Mouse (Mus musculus): ENCODE results near the gene Ssu2.

DNA sequence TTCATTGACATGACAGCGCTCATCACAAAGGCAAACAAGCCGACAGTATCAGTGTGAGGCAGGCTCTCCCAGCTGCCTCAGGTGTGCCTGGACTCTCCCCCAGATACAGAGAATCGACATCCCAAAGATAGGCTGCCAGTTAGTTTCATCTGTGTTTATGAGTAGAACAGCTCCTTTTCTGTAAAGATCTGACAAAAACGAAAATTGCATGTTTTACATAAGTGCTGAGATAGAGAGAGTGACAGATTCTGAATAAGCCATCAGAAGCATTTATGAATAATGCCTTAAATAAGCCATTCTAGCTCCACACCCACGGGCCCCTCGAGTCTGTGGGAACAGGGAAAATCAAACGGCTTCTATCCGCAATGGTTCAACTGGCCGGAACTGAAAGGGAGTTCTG lies 31.5 kb upstream of the Ssu2 start:
- TF ChIP-seq POLR2A (IDR thresholded peaks at IDR 0.05; ENCODE audit: low read depth, low read length), result no peak
- no peak for TF ChIP-seq EP300 (IDR thresholded peaks at IDR 0.05; ENCODE audit: low read length)
- TF ChIP-seq ZC3H11A (IDR thresholded peaks at IDR 0.05; ENCODE audit: low read depth, low read length), result no peak
- TF ChIP-seq SMC3 (IDR thresholded peaks at IDR 0.05; ENCODE audit: low read depth, low read length), result no peak
- TF ChIP-seq E2F4 (IDR thresholded peaks at IDR 0.05; ENCODE audit: insufficient replicate concordance, low read depth, low read length), result no peak
- TF ChIP-seq BHLHE40 (IDR thresholded peaks at IDR 0.05; ENCODE audit: low read depth, low read length), result no peak
